Mouse (Mus musculus) cerebellum, postnatal 4 days (tissue): ENCODE measurements at regions not wholly inside any gene's neighbourhood (a gene's known extent, or its start where the extent isn't known, plus 50 kb on each side); places are given as distances from the start of the nearest gene placed in this dataset.
A peak's percentile ranks its signal among the peaks of the same experiment; 100 is the strongest.

ENCODE experiments used
- DNase-seq, 2 experiments: peaks; one replicate each; pipeline ENCODE4 v3.0.0; 2022; ENCODE audit warnings: low spot score in 2 of 2, mixed read lengths in 1 of 2

- DNase-seq = no peak
Measured at GRCm38 (mm10) chr16:47081896-47082295, 583.6 kb upstream of the Nectin3 start.

- no peak for DNase-seq
Measured at GRCm38 (mm10) chr16:47080330-47080729, 582.0 kb upstream of the Nectin3 start.

- DNase-seq = peak in 1 of 2 experiments; percentile 58
Measured at GRCm38 (mm10) chr16:47059293-47059963, 561.1 kb upstream of the Nectin3 start.

GRCm38 (mm10) chr16:47058811-47059210 is 560.5 kb upstream of the Nectin3 start:
- no peak for DNase-seq

- DNase-seq = no peak
Measured at GRCm38 (mm10) chr16:47025971-47026370, 527.6 kb upstream of the Nectin3 start.

GRCm38 (mm10) chr16:47017486-47017885 is 519.2 kb upstream of the Nectin3 start:
- DNase-seq = no peak

GRCm38 (mm10) chr16:46982910-46983600 is 484.7 kb upstream of the Nectin3 start:
- no peak for DNase-seq

GRCm38 (mm10) chr16:46982272-46982909 is 484.1 kb upstream of the Nectin3 start:
- no peak for DNase-seq

GRCm38 (mm10) chr16:46965741-46966140 is 467.4 kb upstream of the Nectin3 start:
- no peak for DNase-seq

- no peak for DNase-seq
Measured at GRCm38 (mm10) chr16:46956990-46957389, 458.7 kb upstream of the Nectin3 start.

- DNase-seq = peak in 1 of 2 experiments; percentile 18
Measured at GRCm38 (mm10) chr16:46926060-46926459, 427.7 kb upstream of the Nectin3 start.

GRCm38 (mm10) chr16:46894576-46895203 is 396.4 kb upstream of the Nectin3 start:
- DNase-seq = peak in 1 of 2 experiments; percentile 16

- DNase-seq = no peak
Measured at GRCm38 (mm10) chr16:46878739-46879138, 380.4 kb upstream of the Nectin3 start.

GRCm38 (mm10) chr16:46863959-46864358 is 365.6 kb upstream of the Nectin3 start:
- DNase-seq = no peak

GRCm38 (mm10) chr16:46849534-46849933 is 351.2 kb upstream of the Nectin3 start:
- no peak for DNase-seq

GRCm38 (mm10) chr16:46848755-46849154 is 350.4 kb upstream of the Nectin3 start:
- DNase-seq = no peak

- DNase-seq = no peak
Measured at GRCm38 (mm10) chr16:46847707-46848356, 349.5 kb upstream of the Nectin3 start.

- DNase-seq = no peak
Measured at GRCm38 (mm10) chr16:46841179-46841578, 342.9 kb upstream of the Nectin3 start.

GRCm38 (mm10) chr16:46840764-46841163 is 342.4 kb upstream of the Nectin3 start:
- no peak for DNase-seq

GRCm38 (mm10) chr16:46825147-46825546 is 326.8 kb upstream of the Nectin3 start:
- DNase-seq = no peak

GRCm38 (mm10) chr16:46822753-46823152 is 324.4 kb upstream of the Nectin3 start:
- no peak for DNase-seq

- DNase-seq = no peak
Measured at GRCm38 (mm10) chr16:46818215-46818614, 319.9 kb upstream of the Nectin3 start.
